Mouse (Mus musculus) heart, embryonic 15.5 days (tissue): ENCODE results near the gene Chst5. TPM values are rescaled to one million over a fixed set of nuclear protein-coding genes. Genes with fewer than 3 reads are reported as not detected.
"Not testable (repeated sequence)": the region's sequence is repeated elsewhere in the genome, so short reads cannot be mapped to it uniquely, and the experiment has no call there.

Source experiments
- ATAC-seq: fragments of 200-750 bp; cut with Nextera tagmentation; replicated peaks from 2 replicates; pipeline ENCODE4 v1.8.0; 2017; ENCODE audit warnings: low read depth, moderate TSS enrichment; ENCODE audit not compliant: insufficient number of reproducible peaks, insufficient read depth, low FRiP score
- H3K27ac ChIP-seq: fragments of 300-500 bp; sonication (generic); 2 replicates; pipeline ENCODE4 v1.5.1; 2015; ENCODE audit warnings: mild to moderate bottlenecking, inconsistent platforms
- H3K27me3 ChIP-seq: fragments of 300-500 bp; sonication (generic); 2 replicates; pipeline ENCODE4 v1.6.1; 2015; ENCODE audit warnings: inconsistent platforms
- H3K36me3 ChIP-seq: fragments of 300-500 bp; sonication (generic); 2 replicates; pipeline ENCODE4 v1.6.1; 2015; ENCODE audit warnings: mild to moderate bottlenecking, inconsistent platforms
- H3K4me1 ChIP-seq: fragments of 300-500 bp; sonication (generic); replicated peaks from 2 replicates; pipeline ENCODE4 v1.6.1; 2015; ENCODE audit warnings: inconsistent platforms
- H3K4me2 ChIP-seq: fragments of 300-500 bp; sonication (generic); 2 replicates; pipeline ENCODE4 v1.6.1; 2015; ENCODE audit warnings: inconsistent platforms, mild to moderate bottlenecking, moderate library complexity
- H3K4me3 ChIP-seq: fragments of 300-500 bp; sonication (generic); 2 replicates; pipeline ENCODE4 v1.5.1; 2015; ENCODE audit warnings: mild to moderate bottlenecking, inconsistent platforms
- H3K9ac ChIP-seq: fragments of 300-500 bp; sonication (generic); 2 replicates; pipeline ENCODE4 v1.6.1; 2015; ENCODE audit warnings: mild to moderate bottlenecking, inconsistent platforms
- H3K9me3 ChIP-seq: fragments of 300-500 bp; sonication (generic); replicated peaks from 2 replicates; pipeline ENCODE4 v1.6.1; 2016; ENCODE audit warnings: inconsistent platforms
- WGBS: fragments of 180-500 bp; shearing (Covaris S2); methylation state at CpG from one replicate; pipeline ENCODE4 v1.1.7; 2015; ENCODE audit warnings: mixed read lengths; 5-methylcytosine and 5-hydroxymethylcytosine counted together
- polyA plus RNA-seq: library from polyadenylated mRNA; unstranded; fragments of >200 nt; fragmentation: Nextera tagmentation; extraction: Ambion mirVana; gene quantifications from 2 replicates; pipeline ENCODE4 v1.2.1, GENCODE M21; 2015

Chst5 gene
- polyA plus RNA-seq, 1 experiment from 2014 or later = 0.23 TPM

DNA sequence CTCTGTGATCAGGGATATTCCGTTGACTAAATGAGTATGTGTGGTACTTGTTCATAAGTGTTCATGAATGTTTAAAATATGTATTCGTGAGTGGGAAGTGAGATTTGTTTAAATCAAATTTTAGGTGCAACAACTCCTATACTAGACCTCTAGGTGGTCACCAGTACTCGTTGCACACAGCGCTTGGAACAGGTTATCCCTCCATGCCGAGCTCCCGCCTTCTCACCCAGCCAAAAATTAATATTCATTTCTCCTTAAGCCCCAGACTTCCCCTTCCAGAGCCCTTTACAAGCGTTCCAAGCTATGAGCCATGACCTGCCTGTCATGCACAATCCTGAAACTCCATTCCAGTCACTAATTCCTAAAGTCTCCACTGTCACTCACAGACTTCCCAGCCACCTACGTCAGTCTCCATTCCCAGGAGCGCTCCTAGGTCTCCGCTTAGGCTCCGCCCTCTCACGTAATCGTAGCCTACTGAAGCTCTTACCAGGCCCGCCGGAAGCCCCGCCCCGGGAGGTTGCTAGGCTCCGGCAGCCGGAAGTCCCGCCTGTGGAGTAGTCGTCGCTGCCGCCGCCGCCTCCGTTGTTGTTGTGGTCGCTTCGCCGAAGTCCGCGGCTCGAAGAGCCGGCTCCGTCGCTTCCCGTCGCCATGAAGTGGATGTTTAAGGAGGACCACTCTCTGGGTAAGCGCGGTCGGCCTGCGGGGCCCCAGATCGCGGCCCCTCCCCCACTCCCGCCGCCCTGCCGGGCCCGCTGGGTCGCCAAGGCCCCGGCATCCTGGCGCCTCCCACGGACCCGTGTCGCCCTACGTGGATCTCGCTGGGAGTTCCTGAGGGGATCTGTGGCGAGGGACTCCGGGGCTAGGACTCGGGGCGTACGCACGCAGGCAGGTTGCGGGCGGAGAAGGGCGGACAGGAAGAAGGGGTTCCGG lies 30.2 kb upstream of the Chst5 start, which contains the start of gene Gabarapl2:
Gene Gabarapl2 (plus strand): TSS at position 533 of the 930 bp plus-strand sequence.
- H3K4me2 ChIP-seq = peak within 1 kb of the TSS; percentile 92
- H3K4me3 ChIP-seq = peak within 1 kb of the TSS; percentile 98
- peak within 1 kb of the TSS; percentile 79 for H3K27ac ChIP-seq
- no peaks in the 10 kb centered on the region for H3K27me3 ChIP-seq
- peak within 1 kb of the TSS; percentile 86 for H3K9ac ChIP-seq
- peak; percentile 99 for ATAC-seq
- no peaks in the 10 kb centered on the region for H3K9me3 ChIP-seq
- peaks cover 19% of the 10 kb centered on the region for H3K4me1 ChIP-seq
- under 1% methylated on average over 65 of the region's 65 CpGs for WGBS
- peaks cover 25% of the 10 kb centered on the region for H3K36me3 ChIP-seq

DNA sequence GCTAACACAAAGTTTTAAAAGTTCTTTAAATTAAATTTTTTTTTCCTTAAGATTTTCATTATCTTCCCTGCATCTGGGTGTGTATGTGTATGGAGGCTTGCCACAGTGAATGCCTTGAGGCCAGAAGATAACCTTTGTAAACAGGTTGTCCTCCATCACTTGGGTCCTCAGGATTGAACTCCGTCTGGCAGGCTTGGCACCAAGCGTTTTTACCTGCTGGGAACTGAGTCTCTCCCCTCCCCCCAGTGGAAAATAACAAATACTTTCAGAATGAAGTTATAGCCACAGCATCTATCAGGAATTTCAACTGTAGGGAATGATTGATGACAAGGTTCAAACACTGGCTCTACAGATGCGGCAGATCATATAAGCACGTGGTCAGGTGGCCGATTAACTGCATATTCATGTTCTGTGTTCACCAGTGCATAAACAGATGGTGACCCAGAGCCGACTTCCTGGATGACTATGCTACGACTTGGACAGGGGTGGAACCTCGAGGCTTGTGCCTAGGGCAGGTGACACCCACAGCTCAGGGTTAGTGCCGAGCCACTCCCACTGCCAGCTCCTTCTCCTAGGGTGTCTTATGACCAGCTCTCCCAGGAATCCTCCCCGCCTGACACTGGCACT lies 29.4 kb upstream of the Chst5 start:
- Histone ChIP-seq H3K4me2 (peak overlapping the region; percentile 92), H3K4me1 (peaks cover 19% of the 10 kb centered on the region), H3K4me3 (peak overlapping the region; percentile 98), H3K27ac (peak overlapping the region; percentile 79), H3K27me3 (no peaks in the 10 kb centered on the region), H3K36me3 (peaks cover 21% of the 10 kb centered on the region), H3K9me3 (no peaks in the 10 kb centered on the region), H3K9ac (peak overlapping the region; percentile 86; the same call in 1 of the 2 replicates)
- 4% methylated on average over 10 of the region's 10 CpGs for WGBS
- peak; percentile 60 for ATAC-seq

- not testable (repeated sequence) for H3K9me3 ChIP-seq, H3K9ac ChIP-seq, H3K27me3 ChIP-seq, H3K4me2 ChIP-seq, ATAC-seq, H3K4me3 ChIP-seq, H3K27ac ChIP-seq, H3K36me3 ChIP-seq
- H3K4me1 ChIP-seq = peaks cover 21% of the 10 kb centered on the region
- WGBS = 87% methylated on average over 9 of the region's 9 CpGs
Observed at GRCm38 (mm10) chr8:111938076-111938985, 28.1 kb upstream of the Chst5 start.

- WGBS = 78% methylated on average over 3 of the region's 3 CpGs
- H3K36me3 ChIP-seq = peaks cover under 1% of the 10 kb centered on the region; the same call in 1 of the 2 replicates
- no peaks in the 10 kb centered on the region for H3K9me3 ChIP-seq
- no peak overlapping the region for H3K9ac ChIP-seq
- ATAC-seq = no peak
- peaks cover 31% of the 10 kb centered on the region for H3K4me1 ChIP-seq
- no peaks in the 10 kb centered on the region for H3K27me3 ChIP-seq
- H3K4me3 ChIP-seq = no peak overlapping the region
- H3K27ac ChIP-seq = no peak overlapping the region
- no peak overlapping the region for H3K4me2 ChIP-seq
Observed at GRCm38 (mm10) chr8:111937184-111937583, 26.9 kb upstream of the Chst5 start.

DNA sequence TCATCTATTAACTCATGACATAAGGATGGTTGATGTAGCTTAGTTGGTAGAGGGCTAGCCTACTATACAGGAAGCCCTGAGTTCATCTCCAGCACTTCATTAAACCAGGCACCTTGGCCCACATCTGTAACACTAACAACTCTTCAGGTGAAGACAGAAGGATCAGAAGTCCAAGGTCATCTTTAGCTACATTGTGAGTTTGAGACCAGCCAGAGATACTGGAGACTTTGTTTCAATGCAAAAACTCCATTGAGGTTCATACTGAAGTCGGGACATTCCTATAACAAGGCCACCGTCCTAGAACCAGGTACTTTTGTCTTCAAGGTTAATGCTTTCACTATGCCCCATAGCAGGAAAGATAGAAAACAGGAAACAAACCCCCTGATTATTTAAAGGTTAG lies 24.0 kb upstream of the Chst5 start:
- Histone ChIP-seq H3K9me3 (no peaks in the 10 kb centered on the region), H3K27ac (no peak overlapping the region), H3K4me1 (peaks cover 12% of the 10 kb centered on the region), H3K27me3 (no peaks in the 10 kb centered on the region), H3K4me3 (peak overlapping the region; percentile 72), H3K36me3 (no peaks in the 10 kb centered on the region), H3K4me2 (peak overlapping the region; percentile 98), H3K9ac (no peak overlapping the region)
- 88% methylated on average over 2 of the region's 2 CpGs for WGBS
- ATAC-seq = no peak

DNA sequence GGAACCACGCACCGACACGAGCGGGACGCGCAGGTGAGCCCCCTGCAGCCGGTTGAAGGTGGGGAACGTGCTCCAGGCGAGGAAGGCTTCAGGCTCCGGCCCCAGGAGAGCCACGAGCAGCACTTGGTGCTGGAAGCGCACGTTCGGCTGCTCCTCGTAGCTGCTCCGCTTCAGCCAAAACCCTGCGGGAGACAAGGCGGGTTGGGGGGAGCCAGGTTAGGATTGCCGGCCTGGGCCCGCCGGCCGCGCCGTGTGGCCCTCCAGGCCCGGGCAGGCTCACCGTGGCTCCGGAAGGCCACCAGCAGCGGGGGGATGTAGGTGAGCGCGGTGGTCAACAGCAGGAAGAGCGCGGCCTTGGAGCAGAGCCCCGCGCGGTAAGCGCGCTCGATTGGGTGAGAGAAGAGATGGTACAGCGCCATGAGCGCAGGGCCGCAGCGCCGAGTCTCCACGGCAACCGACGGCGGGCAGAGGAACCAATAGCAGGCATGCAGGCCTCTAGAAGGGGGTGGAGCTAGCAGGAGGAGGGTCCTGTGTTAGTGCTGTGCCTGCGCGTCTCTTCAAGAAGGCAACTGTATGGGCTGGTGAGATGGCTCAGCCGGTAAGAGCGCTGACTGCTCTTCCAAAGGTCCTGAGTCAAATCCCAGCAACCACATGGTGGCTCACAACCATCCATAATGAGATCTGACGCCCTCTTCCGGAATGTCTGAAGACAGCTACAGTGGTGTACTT lies 23.3 kb upstream of the Chst5 start, which contains the start of gene Tmem231:
Gene Tmem231 (minus strand): TSS at position 534 of the 729 bp plus-strand sequence.
- Histone ChIP-seq H3K36me3 (no peaks in the 10 kb centered on the region), H3K9ac (peak within 1 kb of the TSS; percentile 62), H3K9me3 (no peaks in the 10 kb centered on the region), H3K4me1 (peaks cover 12% of the 10 kb centered on the region), H3K27ac (peak within 1 kb of the TSS; percentile 52), H3K4me3 (peak within 1 kb of the TSS; percentile 72), H3K27me3 (no peaks in the 10 kb centered on the region), H3K4me2 (peak within 1 kb of the TSS; percentile 98)
- WGBS = under 1% methylated on average over 53 of the region's 53 CpGs
- ATAC-seq = peak; percentile 99

DNA sequence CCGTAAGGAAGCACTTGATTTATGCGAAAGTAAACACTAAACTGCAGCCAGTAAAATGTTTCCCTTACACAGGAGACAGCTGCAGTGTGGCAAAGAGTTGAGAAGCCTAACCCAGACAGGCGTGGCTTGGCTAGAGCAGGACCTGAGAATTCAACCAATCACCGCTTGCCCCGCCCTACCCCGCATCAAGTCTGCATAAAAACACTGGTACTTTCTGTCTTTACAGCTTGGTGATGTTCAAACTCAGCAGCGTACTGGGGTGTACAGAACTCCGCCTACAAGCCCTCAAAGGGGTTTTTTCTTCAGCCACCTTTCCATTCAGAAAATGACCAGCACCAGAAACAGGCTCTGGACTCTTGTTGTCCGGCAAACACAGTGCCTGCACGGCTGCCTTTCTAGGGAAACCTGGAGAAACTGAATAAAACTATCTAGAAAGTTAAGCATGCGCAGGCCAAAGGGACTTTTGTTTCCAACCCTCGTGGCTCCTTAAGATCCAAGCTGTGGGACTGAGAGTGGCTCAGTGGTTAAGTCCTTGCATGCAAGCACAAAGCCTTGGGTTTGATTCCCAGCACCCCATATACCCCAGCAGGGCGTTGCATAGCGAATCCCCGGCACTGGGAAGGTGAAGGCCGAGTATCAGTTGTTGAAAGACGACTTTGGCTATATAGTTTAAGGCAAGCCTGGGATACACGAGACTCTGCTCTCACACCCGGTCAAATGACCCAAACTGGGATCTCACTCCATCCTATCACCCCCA lies 22.5 kb upstream of the Chst5 start:
- peak overlapping the region; percentile 98 for H3K4me2 ChIP-seq
- WGBS = 37% methylated on average over 19 of the region's 19 CpGs
- H3K36me3 ChIP-seq = no peaks in the 10 kb centered on the region
- peak overlapping the region; percentile 52 for H3K27ac ChIP-seq
- peak overlapping the region; percentile 62 for H3K9ac ChIP-seq
- H3K9me3 ChIP-seq = no peaks in the 10 kb centered on the region
- no peak; the same call in 1 of the 2 replicates for ATAC-seq
- H3K4me1 ChIP-seq = peaks cover 12% of the 10 kb centered on the region
- no peaks in the 10 kb centered on the region for H3K27me3 ChIP-seq
- peak overlapping the region; percentile 72 for H3K4me3 ChIP-seq

- Histone ChIP-seq H3K27ac (no peak overlapping the region), H3K9me3 (no peaks in the 10 kb centered on the region), H3K9ac (no peak overlapping the region), H3K36me3 (no peaks in the 10 kb centered on the region), H3K4me1 (peaks cover 12% of the 10 kb centered on the region), H3K27me3 (no peaks in the 10 kb centered on the region), H3K4me2 (no peak overlapping the region), H3K4me3 (no peak overlapping the region)
- WGBS = 84% methylated on average over 16 of the region's 16 CpGs
- ATAC-seq = no peak
Observed at GRCm38 (mm10) chr8:111931721-111932120, 21.5 kb upstream of the Chst5 start.

GRCm38 (mm10) chr8:111929648-111930344 lies 19.5 kb upstream of the Chst5 start:
- WGBS = 48% methylated on average over 8 of the region's 8 CpGs
- Histone ChIP-seq H3K4me1 (peaks cover 15% of the 10 kb centered on the region), H3K4me3 (no peak overlapping the region), H3K9ac (no peak overlapping the region), H3K36me3 (no peaks in the 10 kb centered on the region), H3K27ac (no peak overlapping the region), H3K9me3 (no peaks in the 10 kb centered on the region), H3K27me3 (no peaks in the 10 kb centered on the region), H3K4me2 (no peak overlapping the region)
- ATAC-seq = no peak
